Mouse (Mus musculus) liver, embryonic 14.5 days (tissue): Measurements from ENCODE around the gene Fmnl2. TPM values are rescaled to one million over a fixed set of nuclear protein-coding genes. Genes with fewer than 3 reads are reported as not detected.

Source experiments
- ATAC-seq: fragments of 200-750 bp; cut with Nextera tagmentation; 2 replicates; pipeline ENCODE4 v1.8.0; 2017; ENCODE audit warnings: moderate number of reproducible peaks, mild to moderate bottlenecking, moderate library complexity; ENCODE audit not compliant: insufficient read depth
- DNase-seq, 3 experiments: peaks; one replicate each; pipeline ENCODE4 v3.0.0-alpha.2; 2012 to 2013; ENCODE audit warnings: low read depth in 3 of 3, low spot score in 3 of 3
- H3K27ac ChIP-seq: fragments of 300-500 bp; sonication (generic); 2 replicates; pipeline ENCODE4 v1.5.1; 2014; ENCODE audit warnings: moderate library complexity, mild to moderate bottlenecking, control low read depth, inconsistent platforms
- H3K27me3 ChIP-seq: fragments of 300-500 bp; sonication (generic); 2 replicates; pipeline ENCODE4 v1.6.1; 2014; ENCODE audit warnings: mild to moderate bottlenecking, low read length, moderate library complexity; ENCODE audit not compliant: control insufficient read depth, insufficient read depth
- H3K36me3 ChIP-seq: fragments of 300-500 bp; sonication (generic); replicated peaks from 2 replicates; pipeline ENCODE4 v1.6.1; 2014; ENCODE audit warnings: low read depth; ENCODE audit not compliant: control insufficient read depth, insufficient read depth
- H3K4me1 ChIP-seq, 2 experiments: fragments of 200-500 bp in 1 of 2; fragments of 300-500 bp in 1 of 2; sonication (generic) in 1 of 2; replicated peaks; 2 replicates each; pipeline ENCODE4 v1.6.1; 2012 to 2014; ENCODE audit warnings: antibody characterized with exemption in 1 of 2, inconsistent platforms in 1 of 2, low read length in 1 of 2; ENCODE audit not compliant: control insufficient read depth in 2 of 2, insufficient read depth in 2 of 2
- H3K4me2 ChIP-seq: fragments of 300-500 bp; sonication (generic); 2 replicates; pipeline ENCODE4 v1.6.1; 2014; ENCODE audit warnings: low read depth, mild to moderate bottlenecking, control low read depth, moderate library complexity
- H3K4me3 ChIP-seq, 2 experiments: fragments of 200-500 bp in 1 of 2; fragments of 300-500 bp in 1 of 2; sonication (generic) in 1 of 2; 2 replicates each; pipeline ENCODE4 v1.5.1; 2012 to 2014; ENCODE audit warnings: low read depth in 2 of 2, low read length in 2 of 2, mild to moderate bottlenecking in 2 of 2, control low read depth in 1 of 2, inconsistent platforms in 1 of 2, moderate library complexity in 1 of 2; ENCODE audit not compliant: insufficient read depth in 1 of 2
- H3K9ac ChIP-seq: fragments of 300-500 bp; sonication (generic); replicated peaks from 2 replicates; pipeline ENCODE4 v1.6.1; 2014; ENCODE audit warnings: mild to moderate bottlenecking, control low read depth, moderate library complexity
- H3K9me3 ChIP-seq: fragments of 300-500 bp; sonication (generic); 2 replicates; pipeline ENCODE4 v1.6.1; 2016; ENCODE audit warnings: low read length, mixed read lengths; ENCODE audit not compliant: control insufficient read depth
- CTCF ChIP-seq: IDR thresholded peaks from 2 replicates; pipeline ENCODE4 v1.5.1; 2016; ENCODE audit warnings: antibody characterized with exemption, low read depth, control low read depth
- EP300 ChIP-seq: IDR thresholded peaks from 2 replicates; pipeline ENCODE4 v1.6.1; 2016; ENCODE audit warnings: antibody characterized with exemption, low read depth
- WGBS: fragments of 180-500 bp; shearing (Covaris S2); extraction: QIAGEN DNeasy Blood & Tissue Kit; methylation state at CpG from one replicate; pipeline ENCODE4 v1.1.7; 2014; ENCODE audit not compliant: insufficient replicate concordance; 5-methylcytosine and 5-hydroxymethylcytosine counted together
- polyA plus RNA-seq, 2 experiments: library from polyadenylated mRNA; depleted of rRNA in 1 of 2; stranded (reverse) in 1 of 2; unstranded in 1 of 2; fragments of >200 nt; fragmentation: Nextera tagmentation in 1 of 2; extraction: Ambion mirVana in 1 of 2; gene quantifications; 2 replicates each; pipeline versions ENCODE4 v1.2.1 to v1.2.3; 2012 to 2014

The Fmnl2 gene
- polyA plus RNA-seq, 2 experiments = 0.39 to 0.79 TPM

GRCm38 (mm10) chr2:53129070-53129469, 271.4 kb downstream of the Fmnl2 start:
- no peak overlapping the region for H3K4me3 ChIP-seq
- no peaks in the 10 kb centered on the region for H3K36me3 ChIP-seq
- ATAC-seq (no peak), DNase-seq (no peak)
- TF ChIP-seq EP300 (no peak), CTCF (no peak)
- H3K27ac ChIP-seq = no peak overlapping the region
- 63% methylated on average over 6 of the region's 6 CpGs for WGBS
- H3K4me1 ChIP-seq = no peaks in the 10 kb centered on the region
- H3K4me2 ChIP-seq = no peak overlapping the region
- H3K9me3 ChIP-seq = no peaks in the 10 kb centered on the region
- no peak overlapping the region for H3K9ac ChIP-seq
- H3K27me3 ChIP-seq = no peaks in the 10 kb centered on the region

DNA sequence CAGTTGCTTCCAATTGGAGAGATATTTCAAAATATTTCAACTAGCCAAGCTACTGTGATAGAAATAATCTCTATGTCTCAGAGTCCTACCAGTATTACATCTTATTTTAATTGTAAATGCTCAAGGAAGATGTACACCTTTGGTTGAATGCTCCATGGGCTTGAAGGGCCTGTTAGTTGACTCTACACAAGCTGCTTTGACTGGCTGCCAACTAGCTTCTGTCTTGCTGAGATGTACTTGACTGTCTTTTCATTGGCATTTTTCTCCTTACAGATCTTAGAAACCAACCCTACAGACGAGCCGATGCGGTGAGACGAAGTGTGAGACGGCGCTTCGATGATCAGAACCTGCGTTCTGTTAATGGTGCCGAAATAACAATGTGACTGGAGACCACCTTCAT, 273.9 kb downstream of the Fmnl2 start:
- ATAC-seq = no peak
- no peaks in the 10 kb centered on the region for H3K4me1 ChIP-seq
- no peak for TF ChIP-seq CTCF
- no peak for TF ChIP-seq EP300
- H3K27ac ChIP-seq = no peak overlapping the region
- no peak overlapping the region for H3K4me2 ChIP-seq
- H3K36me3 ChIP-seq = no peaks in the 10 kb centered on the region; the same call in none of the 2 replicates
- WGBS = 88% methylated on average over 9 of the region's 9 CpGs
- H3K9me3 ChIP-seq = no peaks in the 10 kb centered on the region
- no peak overlapping the region for H3K9ac ChIP-seq
- H3K27me3 ChIP-seq = no peaks in the 10 kb centered on the region
- no peak overlapping the region for H3K4me3 ChIP-seq
- no peak for DNase-seq

GRCm38 (mm10) chr2:53146852-53147251, 289.2 kb downstream of the Fmnl2 start:
- DNase-seq (no peak), ATAC-seq (no peak)
- H3K9ac ChIP-seq = no peak overlapping the region
- H3K27me3 ChIP-seq = no peaks in the 10 kb centered on the region
- H3K4me3 ChIP-seq = no peak overlapping the region
- H3K36me3 ChIP-seq = peaks cover 30% of the 10 kb centered on the region
- no peak overlapping the region for H3K4me2 ChIP-seq
- no peak for TF ChIP-seq CTCF
- no peak for TF ChIP-seq EP300
- H3K27ac ChIP-seq = no peak overlapping the region
- no peaks in the 10 kb centered on the region for H3K4me1 ChIP-seq
- H3K9me3 ChIP-seq = no peaks in the 10 kb centered on the region

GRCm38 (mm10) chr2:53173966-53174365, 316.3 kb downstream of the Fmnl2 start:
- peaks cover 23% of the 10 kb centered on the region for H3K36me3 ChIP-seq
- ATAC-seq (no peak), DNase-seq (no peak)
- no peaks in the 10 kb centered on the region for H3K27me3 ChIP-seq
- H3K9me3 ChIP-seq = no peaks in the 10 kb centered on the region
- H3K4me3 ChIP-seq = no peak overlapping the region
- no peak overlapping the region for H3K27ac ChIP-seq
- no peak for TF ChIP-seq CTCF
- no peak for TF ChIP-seq EP300
- no peak overlapping the region for H3K9ac ChIP-seq
- no peak overlapping the region for H3K4me2 ChIP-seq
- H3K4me1 ChIP-seq = no peaks in the 10 kb centered on the region

DNA sequence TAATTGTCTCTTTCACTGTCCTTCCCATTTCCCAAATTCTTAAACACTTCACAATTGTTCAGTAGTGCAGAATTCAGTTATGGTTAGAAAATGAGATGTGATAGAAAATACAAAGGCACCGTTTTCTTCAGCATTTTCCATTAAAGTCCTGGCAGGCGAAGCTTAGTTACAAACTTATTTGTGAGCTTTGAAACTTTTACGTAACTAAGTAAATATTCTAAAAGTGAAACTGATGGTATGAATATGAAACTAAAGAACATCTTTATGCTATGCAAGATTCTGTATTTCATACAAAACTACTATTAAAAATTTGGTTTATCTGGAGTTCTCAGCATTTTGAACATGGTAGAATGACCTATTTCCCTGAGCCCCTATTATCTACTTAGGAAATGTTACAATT, 321.3 kb downstream of the Fmnl2 start:
- Histone ChIP-seq H3K27ac (no peak overlapping the region), H3K9ac (no peak overlapping the region), H3K4me3 (no peak overlapping the region), H3K9me3 (no peaks in the 10 kb centered on the region), H3K4me2 (no peak overlapping the region), H3K4me1 (no peaks in the 10 kb centered on the region), H3K27me3 (no peaks in the 10 kb centered on the region), H3K36me3 (peaks cover 16% of the 10 kb centered on the region)
- no peak for ATAC-seq
- TF ChIP-seq CTCF (no peak), EP300 (no peak)
- 75% methylated on average over 3 of the region's 3 CpGs for WGBS
- no peak for DNase-seq

- no peak for DNase-seq
- H3K27ac ChIP-seq = no peak overlapping the region
- no peaks in the 10 kb centered on the region for H3K4me1 ChIP-seq
- H3K9ac ChIP-seq = no peak overlapping the region
- TF ChIP-seq CTCF (no peak), EP300 (no peak)
- H3K4me3 ChIP-seq = no peak overlapping the region
- ATAC-seq = no peak
- H3K27me3 ChIP-seq = no peaks in the 10 kb centered on the region
- H3K36me3 ChIP-seq = peaks cover 9% of the 10 kb centered on the region
- no peak overlapping the region for H3K4me2 ChIP-seq
- H3K9me3 ChIP-seq = no peaks in the 10 kb centered on the region
Observed at GRCm38 (mm10) chr2:53179876-53180275, 322.2 kb downstream of the Fmnl2 start.

Other genes starting within 250 kb of the Fmnl2 start
- 0.03 and 0.06 TPM in 2 replicates for gene Cacnb4, start 181.0 kb upstream of the Fmnl2 start, polyA plus RNA-seq (2012; rRNA removed)
- 0.19 and 0.21 TPM in 2 replicates for gene Cacnb4, start 181.0 kb upstream of the Fmnl2 start, polyA plus RNA-seq (2014; fragmentation: Nextera tagmentation; extraction: Ambion mirVana)
- gene Stam2, start 115.6 kb upstream of the Fmnl2 start, polyA plus RNA-seq (2012; rRNA removed) = 2.3 and 2.9 TPM in 2 replicates
- gene Stam2, start 115.6 kb upstream of the Fmnl2 start, polyA plus RNA-seq (2014; fragmentation: Nextera tagmentation; extraction: Ambion mirVana) = 9.4 and 10.6 TPM in 2 replicates